In the genomic region with DNA sequence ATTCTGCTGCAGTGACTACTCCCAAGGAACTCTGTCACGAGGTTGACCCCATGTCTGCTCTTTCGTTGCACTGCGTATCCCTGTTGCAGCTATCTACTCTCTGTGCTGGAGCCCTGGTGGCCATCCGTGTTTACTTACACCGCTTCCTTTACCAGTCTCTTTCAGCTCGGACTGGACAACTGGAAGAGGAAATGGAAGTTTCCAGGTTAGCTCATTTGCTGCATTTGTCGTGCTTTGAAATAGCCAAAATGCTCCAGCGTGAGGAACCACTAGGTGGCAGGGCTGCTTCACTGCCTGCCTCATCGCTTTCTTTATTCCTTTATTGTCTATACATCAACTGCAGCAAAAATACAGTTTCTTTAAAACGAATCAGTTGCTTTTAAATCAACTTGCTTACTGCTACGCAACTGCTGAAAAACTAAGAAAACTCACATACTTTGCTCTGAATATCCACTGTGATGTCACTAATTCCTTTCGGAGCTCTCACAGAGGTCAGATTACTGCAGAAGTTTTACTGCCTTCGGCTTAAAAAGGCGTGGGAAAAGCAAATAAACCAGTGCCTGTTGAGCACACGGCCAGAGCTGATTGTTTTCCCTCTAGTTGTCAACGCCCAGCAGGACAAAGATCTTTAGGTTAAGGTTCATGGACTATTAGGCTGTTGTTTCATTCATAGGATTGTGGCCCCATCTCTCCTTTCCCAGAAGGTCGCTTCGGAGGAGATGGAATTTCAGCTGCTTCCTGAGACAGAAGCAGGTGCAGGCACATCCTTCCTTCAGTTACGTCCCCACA, we compare ENCODE assay signal across 8 mouse cellular contexts. TPM values are rescaled to one million over a fixed set of nuclear protein-coding genes. Genes with fewer than 3 reads are reported as not detected.
A peak's percentile ranks its signal among the peaks of the same experiment; 100 is the strongest.
DNase-seq lines count a peak whose midpoint lies in the region; ATAC-seq and TF ChIP-seq lines count a peak whose summit lies in the region.

No protein-coding gene starts in this region.

- H3K4me1 ChIP-seq in bone marrow macrophage, adult 2 months (ENCODE audit: control insufficient read depth, insufficient read depth, low read length) = peaks cover 23% of the 10 kb centered on the region
- H3K4me1 ChIP-seq in embryonic fibroblast, embryonic 13.5 days (ENCODE audit: control insufficient read depth, insufficient read depth, low read length) = peaks cover 3% of the 10 kb centered on the region; the same call in 1 of the 2 replicates
- peaks cover 6% of the 10 kb centered on the region; the same call in 1 of the 2 replicates for H3K4me1 ChIP-seq in heart, embryonic 10.5 days
- H3K4me1 ChIP-seq in kidney, embryonic 14.5 days (ENCODE audit: control insufficient read depth, insufficient read depth, low read length) = peaks cover 3% of the 10 kb centered on the region; the same call in 1 of the 2 replicates

- 0 out of 2 replicates have a peak overlapping the region, but pooled peaks have one; percentile 5 for H3K4me3 ChIP-seq in bone marrow macrophage, adult 2 months (ENCODE audit: insufficient read depth, low read length)
- no peak overlapping the region for H3K4me3 ChIP-seq in embryonic fibroblast, embryonic 13.5 days (ENCODE audit: insufficient read depth, low read length)
- peak overlapping the region; percentile 41 for H3K4me3 ChIP-seq in heart, embryonic 10.5 days
- peak overlapping the region; percentile 21; the same call in 1 of the 2 replicates for H3K4me3 ChIP-seq in kidney, embryonic 14.5 days (ENCODE audit: low read length)

- peak overlapping the region; percentile 11 for H3K27ac ChIP-seq in bone marrow macrophage, adult 2 months (ENCODE audit: insufficient read depth, low read depth, low read length)
- no peak overlapping the region for H3K27ac ChIP-seq in embryonic fibroblast, embryonic 13.5 days (ENCODE audit: insufficient read depth, low read length)
- no peak overlapping the region for H3K27ac ChIP-seq in heart, embryonic 10.5 days
- H3K27ac ChIP-seq in kidney, embryonic 14.5 days (ENCODE audit: low read depth, low read length) = peak overlapping the region; percentile 37; the same call in 1 of the 2 replicates

- no peaks in the 10 kb centered on the region for H3K36me3 ChIP-seq in heart, embryonic 10.5 days
- no peaks in the 10 kb centered on the region for H3K36me3 ChIP-seq in kidney, embryonic 14.5 days (ENCODE audit: control insufficient read depth, insufficient read depth, low read length)

- H3K4me2 ChIP-seq in kidney, embryonic 14.5 days (replicated peaks; ENCODE audit: low read depth, low read length) = peak overlapping the region; percentile 45

- TF ChIP-seq POLR2A in bone marrow macrophage, adult 2 months (IDR thresholded peaks at IDR 0.05; ENCODE audit: borderline replicate concordance, low read depth, low read length) = no peak
- TF ChIP-seq POLR2A in embryonic fibroblast, embryonic 13.5 days (IDR thresholded peaks at IDR 0.05; ENCODE audit: low read depth, low read length) = no peak

- DNase-seq in B cell, adult 2 months = peak; percentile 73 to 79
- peak; percentile 75 for DNase-seq in heart, embryonic 10.5 days (ENCODE audit: low spot score)
- DNase-seq in liver = peak; percentile 65
- peak; percentile 42 to 48 for DNase-seq in monocyte, adult 2 months (ENCODE audit: low read depth in 1 of 2, low spot score in 2 of 2)
- peak; percentile 58 to 77 for DNase-seq in spleen, postnatal 4 days (ENCODE audit: low spot score in 2 of 2)

- no peaks in the 10 kb centered on the region for H3K9me3 ChIP-seq in heart, embryonic 10.5 days
- no peaks in the 10 kb centered on the region for H3K9me3 ChIP-seq in kidney, embryonic 14.5 days (ENCODE audit: control insufficient read depth, low read length)

- peak; percentile 74 for ATAC-seq in kidney, embryonic 14.5 days (ENCODE audit: low FRiP score, low TSS enrichment)

- TF ChIP-seq CTCF in bone marrow macrophage, adult 2 months (IDR thresholded peaks at IDR 0.05; ENCODE audit: low read depth, low read length) = peak; percentile 85
- TF ChIP-seq CTCF in embryonic fibroblast, embryonic 13.5 days (IDR thresholded peaks at IDR 0.05; ENCODE audit: borderline replicate concordance, insufficient read depth, low read length) = peak; percentile 87; the same call in 1 of the 2 replicates

- H3K27me3 ChIP-seq in heart, embryonic 10.5 days (ENCODE audit: insufficient read depth, poor library complexity, severe bottlenecking) = no peaks in the 10 kb centered on the region
- H3K27me3 ChIP-seq in kidney, embryonic 14.5 days (ENCODE audit: control insufficient read depth, insufficient read depth, low read length) = peaks cover 4% of the 10 kb centered on the region; the same call in 1 of the 2 replicates

- WGBS in heart, embryonic 10.5 days = 14% methylated on average over 19 of the region's 19 CpGs
- WGBS in kidney, embryonic 14.5 days = 3% methylated on average over 19 of the region's 19 CpGs

- H3K9ac ChIP-seq in kidney, embryonic 14.5 days (ENCODE audit: low read depth, low read length) = peak overlapping the region; percentile 37; the same call in 1 of the 2 replicates

RNA-seq across cellular contexts. Expression of gene Thumpd3, which starts 7.9 kb away (rescaled TPM):
- polyA plus RNA-seq in bone marrow macrophage, adult 2 months (2012; ENCODE audit: insufficient read depth, insufficient read length, missing spikeins) = 28.4 and 29.5 TPM in 2 replicates
- polyA plus RNA-seq in embryonic fibroblast, embryonic 13.5 days (2011; ENCODE audit: insufficient read length, low read depth, missing spikeins) = 32.1 and 33.5 TPM in 2 replicates
- polyA plus RNA-seq in heart, embryonic 10.5 days (2016; fragmentation: Nextera tagmentation; extraction: Ambion mirVana) = 51.7 and 54.8 TPM in 2 replicates
- polyA plus RNA-seq in kidney, embryonic 14.5 days (2014; fragmentation: Nextera tagmentation; extraction: Ambion mirVana) = 50.8 and 56.9 TPM in 2 replicates

RNA-seq across cellular contexts. Expression of gene Setd5, which starts 39.0 kb away (rescaled TPM):
- polyA plus RNA-seq in bone marrow macrophage, adult 2 months (2012; ENCODE audit: insufficient read depth, insufficient read length, missing spikeins) = 60.6 and 63.7 TPM in 2 replicates
- polyA plus RNA-seq in embryonic fibroblast, embryonic 13.5 days (2011; ENCODE audit: insufficient read length, low read depth, missing spikeins) = 128 and 154 TPM in 2 replicates
- polyA plus RNA-seq in heart, embryonic 10.5 days (2016; fragmentation: Nextera tagmentation; extraction: Ambion mirVana) = 69.8 and 82.2 TPM in 2 replicates
- polyA plus RNA-seq in kidney, embryonic 14.5 days (2014; fragmentation: Nextera tagmentation; extraction: Ambion mirVana) = 88.6 and 107 TPM in 2 replicates

Comparison
In these comparisons a context has a peak if more than half of its experiments do, and no peak if none do; other contexts are left out.
1. H3K27ac ChIP-seq: peak in bone marrow macrophage, adult 2 months (single experiment) and kidney, embryonic 14.5 days (single experiment); none in embryonic fibroblast, embryonic 13.5 days (single experiment) and heart, embryonic 10.5 days (single experiment).
2. Peak in every context shown above with its lines, with median percentiles within 50 percentile points of each other: DNase-seq.